Mouse (Mus musculus): ENCODE data around the gene Ube2c.

The Ube2c gene

GRCm38 (mm10) chr2:164761971-164762370 is 7.7 kb upstream of the Ube2c start:
- no peak for DNase-seq (ENCODE audit: low read depth, low spot score)

- DNase-seq (ENCODE audit: low read depth, low spot score): no peak
Measured at GRCm38 (mm10) chr2:164762593-164762992, 7.1 kb upstream of the Ube2c start.

GRCm38 (mm10) chr2:164765841-164766240 is 3.9 kb upstream of the Ube2c start:
- no peak for DNase-seq (ENCODE audit: low read depth, low spot score)

GRCm38 (mm10) chr2:164767812-164768540 is 1.7 kb upstream of the Ube2c start:
- no peak for DNase-seq (ENCODE audit: low read depth, low spot score)

- peak; percentile 49 for DNase-seq (ENCODE audit: low read depth, low spot score)
Measured at GRCm38 (mm10) chr2:164770279-164770678, 581 bp downstream of the Ube2c start.

GRCm38 (mm10) chr2:164771123-164771522 is 1.4 kb downstream of the Ube2c start:
- no peak for DNase-seq (ENCODE audit: low read depth, low spot score)

- peak; percentile 24 for DNase-seq (ENCODE audit: low read depth, low spot score)
Measured at GRCm38 (mm10) chr2:164773229-164773988, 3.7 kb downstream of the Ube2c start.

GRCm38 (mm10) chr2:164773989-164774364 is 4.3 kb downstream of the Ube2c start:
- DNase-seq (ENCODE audit: low read depth, low spot score): no peak

GRCm38 (mm10) chr2:164776130-164776529 is 6.4 kb downstream of the Ube2c start:
- DNase-seq (ENCODE audit: low read depth, low spot score): no peak

GRCm38 (mm10) chr2:164776801-164777200 is 7.1 kb downstream of the Ube2c start:
- DNase-seq (ENCODE audit: low read depth, low spot score): no peak

GRCm38 (mm10) chr2:164777246-164778014 is 7.7 kb downstream of the Ube2c start:
- no peak for DNase-seq (ENCODE audit: low read depth, low spot score)

GRCm38 (mm10) chr2:164778015-164778287 is 8.3 kb downstream of the Ube2c start:
- no peak for DNase-seq (ENCODE audit: low read depth, low spot score)

GRCm38 (mm10) chr2:164778809-164779208 is 9.1 kb downstream of the Ube2c start:
- DNase-seq (ENCODE audit: low read depth, low spot score): no peak

- DNase-seq (ENCODE audit: low read depth, low spot score): no peak
Measured at GRCm38 (mm10) chr2:164779481-164780086, 9.9 kb downstream of the Ube2c start, which contains the start of gene Tnnc2. Gene Tnnc2, minus strand, starts transcription at chr2:164779967.

GRCm38 (mm10) chr2:164781876-164782275 is 12.2 kb downstream of the Ube2c start:
- DNase-seq (ENCODE audit: low read depth, low spot score): no peak

GRCm38 (mm10) chr2:164783926-164784581 is 14.4 kb downstream of the Ube2c start:
- peak; percentile 80 for DNase-seq (ENCODE audit: low read depth, low spot score)

GRCm38 (mm10) chr2:164784869-164785420 is 15.2 kb downstream of the Ube2c start:
- no peak for DNase-seq (ENCODE audit: low read depth, low spot score)

GRCm38 (mm10) chr2:164785481-164786387 is 16.0 kb downstream of the Ube2c start, which contains the start of gene Snx21:
Gene Snx21, plus strand, starts transcription at chr2:164785823.
- peak; percentile 88 for DNase-seq (ENCODE audit: low read depth, low spot score)

GRCm38 (mm10) chr2:164786388-164786885 is 16.7 kb downstream of the Ube2c start:
- DNase-seq (ENCODE audit: low read depth, low spot score): no peak

- no peak for DNase-seq (ENCODE audit: low read depth, low spot score)
Measured at GRCm38 (mm10) chr2:164787032-164787431, 17.3 kb downstream of the Ube2c start.
